20 mouse cellular contexts compared by ENCODE assay signal in the genomic region with DNA sequence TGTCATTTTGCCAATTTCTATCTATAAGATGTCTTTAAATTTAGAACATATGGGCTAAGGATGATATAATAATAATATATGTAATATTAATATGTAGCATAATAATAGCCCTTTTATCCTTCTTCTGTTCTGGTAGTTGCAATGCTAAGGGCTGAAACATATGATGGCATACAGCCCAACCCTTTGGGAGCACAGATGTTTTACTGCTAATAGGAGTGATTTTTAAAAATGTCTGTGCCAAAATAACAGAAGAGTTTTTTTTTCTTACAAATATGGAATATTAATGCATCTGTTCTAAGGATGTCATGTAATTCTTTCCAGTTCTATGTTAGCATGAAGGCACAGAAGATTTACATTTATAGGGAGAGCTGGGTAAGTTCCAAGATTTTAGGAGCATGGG.
DNase-seq lines count a peak whose midpoint lies in the region; ATAC-seq and TF ChIP-seq lines count a peak whose summit lies in the region.
"Had no signal": no experiment of that assay in that cellular context is flagged by ENCODE, and none has a peak within 500 bp of the region (broad histone marks: within the 10 kb centered on the region; RNA-seq: fewer than 3 reads in every experiment).

No protein-coding gene starts in this region.

- no peak overlapping the region for H3K27ac ChIP-seq in forebrain, embryonic 14.5 days (ENCODE audit: low read depth, low read length)
- H3K27ac ChIP-seq in forebrain, embryonic 10.5 days: no peak overlapping the region
- no peak overlapping the region for H3K27ac ChIP-seq in lung, embryonic 14.5 days (ENCODE audit: low read depth)
- H3K27ac ChIP-seq: embryonic facial prominence, embryonic 12.5 days; embryonic facial prominence, embryonic 15.5 days; forebrain, embryonic 13.5 days had no signal

- DNase-seq in forebrain, embryonic 14.5 days (ENCODE audit: low spot score): peak; percentile 11
- no peak for DNase-seq in forebrain, embryonic 10.5 days (ENCODE audit: extremely low spot score, low spot score)
- DNase-seq in lung, embryonic 14.5 days: peak; percentile 38
- no peak for DNase-seq in lung, adult 18-20 months
- DNase-seq in kidney, postnatal 36 days: no peak
- DNase-seq: adrenal gland, adult 2 months; adrenal gland, postnatal 10 days; adrenal gland, postnatal 25 days; cerebellum, adult 11 months; cerebellum, adult 18-20 months; cerebellum, adult 8-10 months; cerebellum, adult 9-11 months; cerebellum, postnatal 14 days; cerebellum, postnatal 36 days; embryo, embryonic 11 days had no signal

- TF ChIP-seq CTCF in lung, embryonic 14.5 days (IDR thresholded peaks at IDR 0.05; ENCODE audit: low read depth): no peak

- no peak overlapping the region for H3K4me2 ChIP-seq in forebrain, embryonic 14.5 days (ENCODE audit: low read length)
- no peak overlapping the region for H3K4me2 ChIP-seq in lung, embryonic 14.5 days
- H3K4me2 ChIP-seq: embryonic facial prominence, embryonic 12.5 days; embryonic facial prominence, embryonic 15.5 days; forebrain, embryonic 13.5 days had no signal

- H3K9me3 ChIP-seq in forebrain, embryonic 14.5 days (replicated peaks; ENCODE audit: control insufficient read depth, low read length): no peaks in the 10 kb centered on the region
- no peaks in the 10 kb centered on the region for H3K9me3 ChIP-seq in forebrain, embryonic 10.5 days
- no peaks in the 10 kb centered on the region for H3K9me3 ChIP-seq in lung, embryonic 14.5 days (ENCODE audit: low read depth, low read length)
- H3K9me3 ChIP-seq: embryonic facial prominence, embryonic 12.5 days; embryonic facial prominence, embryonic 15.5 days; forebrain, embryonic 13.5 days had no signal

- H3K9ac ChIP-seq in forebrain, embryonic 14.5 days (ENCODE audit: low read length): no peak overlapping the region
- no peak overlapping the region for H3K9ac ChIP-seq in lung, embryonic 14.5 days
- H3K9ac ChIP-seq: embryonic facial prominence, embryonic 12.5 days; embryonic facial prominence, embryonic 15.5 days; forebrain, embryonic 13.5 days had no signal

- no peaks in the 10 kb centered on the region for H3K27me3 ChIP-seq in forebrain, embryonic 14.5 days (replicated peaks; ENCODE audit: control insufficient read depth, insufficient read depth, low read length)
- no peaks in the 10 kb centered on the region for H3K27me3 ChIP-seq in forebrain, embryonic 10.5 days (ENCODE audit: poor library complexity, severe bottlenecking)
- no peaks in the 10 kb centered on the region for H3K27me3 ChIP-seq in lung, embryonic 14.5 days (ENCODE audit: insufficient read depth, low read length)
- H3K27me3 ChIP-seq: embryonic facial prominence, embryonic 12.5 days; embryonic facial prominence, embryonic 15.5 days; forebrain, embryonic 13.5 days had no signal

- H3K4me3 ChIP-seq in forebrain, embryonic 14.5 days (ENCODE audit: low read depth, low read length): no peak overlapping the region
- H3K4me3 ChIP-seq in forebrain, embryonic 10.5 days: no peak overlapping the region
- H3K4me3 ChIP-seq in lung, embryonic 14.5 days (ENCODE audit: low read depth, low read length): no peak overlapping the region
- H3K4me3 ChIP-seq: embryonic facial prominence, embryonic 12.5 days; embryonic facial prominence, embryonic 15.5 days; erythroblast, embryonic 14.5 days; forebrain, embryonic 13.5 days had no signal

- no peaks in the 10 kb centered on the region for H3K36me3 ChIP-seq in forebrain, embryonic 14.5 days (ENCODE audit: control insufficient read depth, insufficient read depth, low read length)
- no peaks in the 10 kb centered on the region for H3K36me3 ChIP-seq in forebrain, embryonic 10.5 days (replicated peaks)
- H3K36me3 ChIP-seq in lung, embryonic 14.5 days (ENCODE audit: insufficient read depth): no peaks in the 10 kb centered on the region
- H3K36me3 ChIP-seq: embryonic facial prominence, embryonic 12.5 days; embryonic facial prominence, embryonic 15.5 days had no signal

- no peak for ATAC-seq in forebrain, embryonic 14.5 days
- no peak for ATAC-seq in lung, embryonic 14.5 days (ENCODE audit: insufficient read depth)
- ATAC-seq: forebrain, embryonic 13.5 days; forebrain, embryonic 16.5 days had no signal

- no peaks in the 10 kb centered on the region for H3K4me1 ChIP-seq in forebrain, embryonic 14.5 days (ENCODE audit: control insufficient read depth, insufficient read depth, low read length)
- peaks cover 6% of the 10 kb centered on the region; the same call in 1 of the 2 replicates for H3K4me1 ChIP-seq in forebrain, embryonic 10.5 days
- H3K4me1 ChIP-seq in lung, embryonic 14.5 days (ENCODE audit: insufficient read depth): no peaks in the 10 kb centered on the region

Comparison
In these comparisons a context has a peak if more than half of its experiments do, and no peak if none do; other contexts are left out.
1. DNase-seq: peak in forebrain, embryonic 14.5 days (single experiment) and lung, embryonic 14.5 days (single experiment); none in forebrain, embryonic 10.5 days (single experiment), lung, adult 18-20 months (0 of 2) and kidney, postnatal 36 days (0 of 2).